ENCODE assay signal across 7 mouse cellular contexts in the genomic region with DNA sequence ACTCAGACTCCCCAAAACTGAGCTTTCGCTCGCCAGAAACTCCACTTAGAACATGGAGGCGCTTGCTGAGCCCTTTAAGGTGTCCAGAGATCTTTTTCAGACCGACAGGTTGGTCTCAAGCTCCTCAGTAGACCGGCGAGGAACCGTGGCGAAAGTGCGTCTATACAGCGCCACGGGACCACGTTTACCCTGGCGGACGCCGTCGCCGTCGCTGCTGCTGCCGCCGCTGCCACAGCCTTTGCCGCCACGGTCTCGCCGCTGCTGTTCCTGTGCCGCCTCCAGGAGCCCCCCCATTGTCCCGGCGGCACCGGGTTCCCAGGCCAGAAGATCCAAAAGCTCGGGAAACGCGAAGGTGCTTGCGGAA. TPM values are rescaled to one million over a fixed set of nuclear protein-coding genes. Genes with fewer than 3 reads are reported as not detected.
DNase-seq lines count a peak whose midpoint lies in the region; ATAC-seq and TF ChIP-seq lines count a peak whose summit lies in the region.

A gene (plus strand): TSS at position 152 of the 364 bp plus-strand sequence.

- peak within 1 kb of the TSS; percentile 98 for H3K9ac ChIP-seq in embryonic facial prominence, embryonic 12.5 days
- peak within 1 kb of the TSS; percentile 97 for H3K9ac ChIP-seq in heart, postnatal 0 days (replicated peaks; ENCODE audit: low read depth, low read length)
- H3K9ac ChIP-seq in neural tube, embryonic 12.5 days = peak within 1 kb of the TSS; percentile 96

- H3K36me3 ChIP-seq in spleen, adult 2 months (ENCODE audit: control insufficient read depth, insufficient read depth, low read length) = peaks cover 10% of the 10 kb centered on the region
- H3K36me3 ChIP-seq in embryonic facial prominence, embryonic 12.5 days = peaks cover 18% of the 10 kb centered on the region
- peaks cover 20% of the 10 kb centered on the region for H3K36me3 ChIP-seq in heart, postnatal 0 days (replicated peaks; ENCODE audit: control insufficient read depth, insufficient read depth, low read length)
- H3K36me3 ChIP-seq in neural tube, embryonic 12.5 days = peaks cover 15% of the 10 kb centered on the region

- H3K4me3 ChIP-seq in spleen, adult 2 months (ENCODE audit: extremely low read depth, insufficient read depth, insufficient read length) = peak within 1 kb of the TSS; percentile 74
- peak within 1 kb of the TSS; percentile 99 for H3K4me3 ChIP-seq in embryonic facial prominence, embryonic 12.5 days
- peak within 1 kb of the TSS; percentile 79 for H3K4me3 ChIP-seq in heart, postnatal 0 days (ENCODE audit: low read depth, low read length)
- H3K4me3 ChIP-seq in neural tube, embryonic 12.5 days = peak within 1 kb of the TSS; percentile 95

- H3K4me2 ChIP-seq in embryonic facial prominence, embryonic 12.5 days (replicated peaks) = peak within 1 kb of the TSS; percentile 95
- peak within 1 kb of the TSS; percentile 91 for H3K4me2 ChIP-seq in heart, postnatal 0 days (ENCODE audit: low read depth, low read length)
- peak within 1 kb of the TSS; percentile 99 for H3K4me2 ChIP-seq in neural tube, embryonic 12.5 days (replicated peaks)

- TF ChIP-seq POLR2A in spleen, adult 2 months (IDR thresholded peaks at IDR 0.05; ENCODE audit: low read depth, low read length) = peak; percentile 15; the same call in 1 of the 2 replicates

- peak within 1 kb of the TSS; percentile 99 for H3K27ac ChIP-seq in spleen, adult 2 months (ENCODE audit: insufficient read depth, low read length)
- H3K27ac ChIP-seq in embryonic facial prominence, embryonic 12.5 days = peak within 1 kb of the TSS; percentile 96
- H3K27ac ChIP-seq in heart, postnatal 0 days (ENCODE audit: low read depth) = peak within 1 kb of the TSS; percentile 99
- H3K27ac ChIP-seq in neural tube, embryonic 12.5 days = peak within 1 kb of the TSS; percentile 98

- H3K9me3 ChIP-seq in embryonic facial prominence, embryonic 12.5 days = no peaks in the 10 kb centered on the region
- H3K9me3 ChIP-seq in heart, postnatal 0 days (replicated peaks; ENCODE audit: control insufficient read depth, low read length) = no peaks in the 10 kb centered on the region
- no peaks in the 10 kb centered on the region for H3K9me3 ChIP-seq in neural tube, embryonic 12.5 days

- H3K4me1 ChIP-seq in spleen, adult 2 months (ENCODE audit: control insufficient read depth, insufficient read depth, insufficient read length) = no peaks in the 10 kb centered on the region; the same call in 1 of the 2 replicates
- peaks cover 16% of the 10 kb centered on the region for H3K4me1 ChIP-seq in embryonic facial prominence, embryonic 12.5 days
- H3K4me1 ChIP-seq in heart, postnatal 0 days (ENCODE audit: control insufficient read depth, insufficient read depth) = peaks cover 10% of the 10 kb centered on the region
- H3K4me1 ChIP-seq in neural tube, embryonic 12.5 days = peaks cover 16% of the 10 kb centered on the region

- ATAC-seq in embryonic facial prominence, embryonic 12.5 days (ENCODE audit: insufficient number of reproducible peaks, insufficient read depth, low FRiP score, low TSS enrichment) = peak; percentile 45
- peak; percentile 29; the same call in 1 of the 2 replicates for ATAC-seq in heart, postnatal 0 days (ENCODE audit: insufficient read depth, low read depth)
- ATAC-seq in neural tube, embryonic 12.5 days (ENCODE audit: low FRiP score, low read depth) = peak; percentile 60

- no peak for TF ChIP-seq CTCF in spleen, adult 2 months (IDR thresholded peaks at IDR 0.05; ENCODE audit: extremely low read depth, insufficient read depth, insufficient read length, insufficient replicate concordance)
- no peak for TF ChIP-seq CTCF in heart, postnatal 0 days (IDR thresholded peaks at IDR 0.05; ENCODE audit: low read depth)

- WGBS in spleen, adult 2 months = 1% methylated on average over 32 of the region's 32 CpGs
- WGBS in embryonic facial prominence, embryonic 12.5 days = under 1% methylated on average over 32 of the region's 32 CpGs
- 0% methylated on average over 31 of the region's 32 CpGs for WGBS in heart, postnatal 0 days
- 0% methylated on average over 32 of the region's 32 CpGs for WGBS in neural tube, embryonic 12.5 days

- peak; percentile 49; the same call in 1 of the 2 replicates for TF ChIP-seq EP300 in heart, postnatal 0 days (IDR thresholded peaks at IDR 0.05; ENCODE audit: low read depth)

- no peaks in the 10 kb centered on the region for H3K27me3 ChIP-seq in spleen, adult 2 months (ENCODE audit: control insufficient read depth, insufficient read depth, low read length)
- H3K27me3 ChIP-seq in embryonic facial prominence, embryonic 12.5 days = 0 out of 2 replicates have a peak, but pooled peaks cover 3% of the 10 kb centered on the region
- H3K27me3 ChIP-seq in heart, postnatal 0 days (ENCODE audit: control insufficient read depth, insufficient read depth, low read length) = no peaks in the 10 kb centered on the region
- no peaks in the 10 kb centered on the region for H3K27me3 ChIP-seq in neural tube, embryonic 12.5 days (replicated peaks)

- intact Hi-C loops in left cerebral cortex, postnatal 36 days (cut with DNase I) = loop anchor here (1.0 to 10.0 kb wide), 3 partner anchors 19 to 232 kb away; a partner anchor contains a TSS

- no peak for DNase-seq in spleen, adult 2 months (ENCODE audit: low read depth in 1 of 2, low spot score in 2 of 2)
- DNase-seq in spleen, postnatal 14 days (ENCODE audit: low spot score in 2 of 2) = no peak
- DNase-seq in heart, postnatal 0 days (ENCODE audit: low spot score) = peak; percentile 51
- DNase-seq in left cerebral cortex, postnatal 36 days (ENCODE audit: low spot score in 2 of 2) = no peak
- no peak for DNase-seq in urinary bladder, postnatal 10 days (ENCODE audit: low spot score)

RNA-seq across cellular contexts. Expression of the gene that starts here (rescaled TPM):
- 24.2 and 26.3 TPM in 2 replicates for polyA plus RNA-seq in spleen, adult 2 months (2012; rRNA removed)
- polyA plus RNA-seq in embryonic facial prominence, embryonic 12.5 days (2016; fragmentation: Nextera tagmentation; extraction: Ambion mirVana) = 28.2 and 28.9 TPM in 2 replicates
- total RNA-seq in heart, postnatal 0 days (2014; rRNA removed; ENCODE audit: low replicate concordance) = 15.2 and 16.8 TPM in 2 replicates
- polyA plus RNA-seq in heart, postnatal 0 days (2015; fragmentation: Nextera tagmentation; extraction: Ambion mirVana) = 5.1 and 6.4 TPM in 2 replicates
- 10 to 100 TPM; 29.0 to 30.3 TPM for total RNA-seq in left cerebral cortex, postnatal 36 days (2021)
- 24.9 and 29.9 TPM in 2 replicates for polyA plus RNA-seq in neural tube, embryonic 12.5 days (2016; fragmentation: Nextera tagmentation; extraction: Ambion mirVana)
